Mouse (Mus musculus) erythroblast, embryonic 14.5 days (primary cell): ENCODE data around the gene Jmjd1c.

Experiments used
- GATA1 ChIP-seq: IDR thresholded peaks from 2 replicates; pipeline ENCODE4 v1.6.1; 2012; ENCODE audit warnings: low read length, inconsistent platforms, mixed read lengths
- TAL1 ChIP-seq: IDR thresholded peaks from 3 replicates; pipeline ENCODE4 v1.6.1; 2012; ENCODE audit warnings: low read length, inconsistent platforms, mixed read lengths

- TF ChIP-seq TAL1 = no peak
- no peak for TF ChIP-seq GATA1
Measured at GRCm38 (mm10) chr10:67145623-67146022, 49.7 kb downstream of the Jmjd1c start.
